Mouse (Mus musculus): ENCODE data around the gene Inpp5a.

Inpp5a gene

DNA sequence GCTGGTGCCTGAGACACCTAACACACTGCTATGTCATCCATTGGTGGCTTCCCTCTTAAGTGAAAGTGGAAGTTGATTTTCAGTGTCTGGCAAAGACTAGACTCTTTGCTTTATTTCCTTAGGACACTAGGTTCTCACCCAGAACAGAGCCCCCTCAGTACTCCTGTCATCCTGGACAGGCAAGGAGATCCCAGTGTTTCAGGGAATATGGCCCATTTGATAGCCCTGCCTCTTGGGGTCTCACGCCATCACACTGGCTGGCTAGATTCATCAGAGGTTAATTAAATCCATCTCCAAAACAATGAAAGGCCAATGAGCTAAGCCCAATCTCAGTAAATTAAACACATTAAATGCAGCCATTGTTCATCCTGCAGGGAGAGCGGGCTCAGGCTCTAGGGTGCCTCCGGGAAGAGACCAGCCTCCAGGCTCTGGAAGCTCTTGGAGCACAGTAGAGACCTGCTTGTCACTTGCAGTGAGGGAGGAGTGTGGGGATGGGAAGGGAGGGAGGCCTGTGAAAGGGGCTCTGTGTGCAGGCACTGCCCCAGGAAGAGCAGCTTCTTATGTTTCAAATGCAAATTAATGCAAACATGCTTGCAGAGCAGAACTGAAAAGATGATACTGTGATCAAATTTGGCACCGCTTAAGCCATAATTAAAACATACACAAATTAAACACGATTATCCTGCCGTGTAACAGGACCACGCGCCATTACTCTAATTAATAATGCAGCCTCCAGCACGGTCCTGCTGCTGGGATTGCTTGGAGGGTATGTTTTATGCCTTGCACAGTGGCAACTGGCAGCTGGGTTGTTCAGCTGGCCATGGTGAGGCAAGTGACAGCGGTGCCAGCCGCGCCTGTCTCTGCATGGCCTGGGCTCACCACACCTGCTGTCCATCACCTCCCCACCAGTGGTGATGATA is 156.1 kb downstream of the Inpp5a start:
- DNase-seq, result no peak

DNA sequence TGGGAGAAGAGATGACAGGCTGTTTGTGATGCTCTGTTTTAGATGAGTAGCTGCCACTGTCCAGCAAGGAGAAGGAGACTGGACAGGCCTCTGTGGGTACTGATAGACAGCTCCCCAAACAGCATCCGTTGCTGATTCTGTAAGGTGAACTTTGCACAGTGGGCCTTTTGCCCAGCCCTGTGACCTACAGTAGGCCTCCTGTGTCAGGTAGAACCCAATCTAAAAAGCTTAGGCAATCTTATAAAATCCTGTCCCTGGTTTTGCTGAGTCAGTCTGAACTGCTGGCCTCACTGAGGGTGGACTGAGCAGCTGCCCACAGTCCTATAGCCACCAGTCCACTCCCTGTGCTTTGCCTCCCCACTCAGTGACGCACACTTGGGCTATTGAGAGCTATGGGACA is 158.4 kb downstream of the Inpp5a start:
- no peak for DNase-seq

DNA sequence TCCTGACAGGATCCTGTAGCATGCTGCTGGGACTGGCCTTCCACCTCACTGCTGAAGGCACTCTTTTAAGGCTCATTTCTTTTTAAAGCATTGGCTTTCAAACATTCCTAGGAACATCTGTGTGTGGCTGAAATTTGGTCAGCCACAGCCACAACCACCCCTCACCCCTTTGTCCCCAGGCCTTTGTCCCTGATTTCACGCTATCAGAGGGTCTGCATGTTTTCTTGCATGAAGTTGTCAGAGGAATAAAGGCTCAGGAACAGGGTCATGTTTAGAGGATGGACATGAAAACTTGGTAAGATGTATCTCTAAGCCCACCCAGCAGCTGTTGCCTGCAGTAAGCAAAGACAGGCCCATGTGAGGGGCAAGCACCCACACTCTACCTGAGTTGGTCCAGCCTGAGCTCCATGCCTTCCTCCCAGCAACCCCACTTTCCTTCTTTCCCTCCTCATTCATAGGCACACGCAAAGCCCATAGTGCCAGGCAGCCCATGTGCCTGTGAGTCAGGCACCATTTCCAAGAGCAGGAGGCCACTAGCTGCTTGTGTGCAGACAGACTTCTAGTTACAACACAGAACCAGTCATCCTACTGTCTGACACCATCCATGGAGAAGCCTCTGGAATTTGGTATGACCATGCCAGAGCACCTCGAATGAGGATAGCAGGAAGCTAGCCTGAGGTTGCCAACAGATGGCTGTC is 161.3 kb downstream of the Inpp5a start:
- DNase-seq, result no peak

DNA sequence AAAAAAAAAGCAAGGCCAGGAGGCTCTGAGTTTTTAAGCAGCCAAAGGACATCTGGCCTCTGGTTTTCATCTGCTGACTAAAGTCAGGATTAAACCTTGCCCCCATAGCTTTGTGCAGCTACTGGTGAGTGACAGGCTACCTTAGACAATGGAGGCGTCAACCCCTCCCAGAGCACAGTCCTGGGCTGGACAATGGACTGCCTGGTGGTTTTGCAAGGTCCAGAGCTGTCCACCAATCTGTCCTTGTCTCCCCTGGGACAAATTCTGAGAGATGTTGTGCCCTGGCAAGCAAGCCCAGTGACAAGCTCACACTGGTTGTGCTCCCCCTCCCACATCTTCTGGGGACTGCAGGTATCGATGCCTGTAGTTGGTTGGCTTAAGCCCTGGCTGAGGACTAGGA is 162.6 kb downstream of the Inpp5a start:
- DNase-seq, result no peak

DNA sequence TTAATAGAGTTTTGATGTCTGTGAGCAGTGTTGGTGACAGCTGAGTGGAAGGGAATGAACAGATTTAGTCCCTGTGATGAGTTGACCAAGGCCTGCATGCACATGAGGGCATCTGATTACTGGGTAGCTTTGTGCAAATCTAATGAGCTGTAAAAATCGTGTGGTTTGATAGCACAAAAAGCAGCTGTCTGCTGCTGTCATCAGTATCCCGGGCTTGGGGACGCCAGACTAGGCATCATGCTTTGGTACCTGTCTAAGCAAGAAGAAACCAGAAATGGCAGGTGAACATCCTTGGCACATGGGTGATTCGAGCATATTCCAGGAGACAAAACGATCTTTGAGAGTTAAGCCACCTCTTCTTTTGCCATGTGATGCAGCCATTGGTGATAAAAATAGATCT is 167.4 kb downstream of the Inpp5a start:
- DNase-seq, result no peak

DNA sequence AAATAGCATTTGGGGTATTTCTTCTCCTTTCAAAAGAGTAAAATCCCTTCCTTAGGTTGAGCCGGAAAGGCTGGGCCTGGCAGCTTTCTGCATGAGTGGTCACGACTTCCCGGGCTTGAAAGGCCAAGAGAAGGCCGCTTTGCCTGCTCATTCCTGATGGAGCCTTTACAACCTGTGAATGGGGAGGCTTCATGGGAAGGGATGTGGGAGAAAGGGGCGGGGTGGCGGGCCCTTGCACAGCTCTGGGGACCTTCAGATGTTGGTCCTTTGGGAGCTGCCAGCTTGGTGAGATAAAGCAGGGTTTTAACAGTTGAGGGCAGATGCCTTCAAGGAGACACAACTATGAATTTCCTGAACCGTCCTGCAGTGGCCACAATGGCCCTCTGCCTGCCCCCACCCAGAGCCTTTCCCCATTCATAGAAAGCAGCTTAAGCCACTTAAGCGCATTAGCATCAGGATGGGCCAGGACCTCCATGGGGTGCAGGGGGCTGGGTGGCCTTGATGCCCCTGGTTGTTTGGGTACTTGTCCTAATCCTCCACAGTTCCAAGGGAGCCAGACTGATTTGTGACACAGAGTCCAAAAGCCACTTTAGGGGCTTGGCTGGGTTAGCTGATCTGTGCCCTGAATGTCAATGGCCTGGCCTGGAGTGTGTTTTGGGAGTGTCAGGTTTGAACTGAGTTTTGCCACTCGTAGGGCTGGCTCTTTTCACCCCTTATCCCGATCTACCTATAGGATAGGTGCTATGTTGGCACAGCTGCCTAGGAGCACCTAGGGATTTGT is 168.0 kb downstream of the Inpp5a start:
- no peak for DNase-seq

DNA sequence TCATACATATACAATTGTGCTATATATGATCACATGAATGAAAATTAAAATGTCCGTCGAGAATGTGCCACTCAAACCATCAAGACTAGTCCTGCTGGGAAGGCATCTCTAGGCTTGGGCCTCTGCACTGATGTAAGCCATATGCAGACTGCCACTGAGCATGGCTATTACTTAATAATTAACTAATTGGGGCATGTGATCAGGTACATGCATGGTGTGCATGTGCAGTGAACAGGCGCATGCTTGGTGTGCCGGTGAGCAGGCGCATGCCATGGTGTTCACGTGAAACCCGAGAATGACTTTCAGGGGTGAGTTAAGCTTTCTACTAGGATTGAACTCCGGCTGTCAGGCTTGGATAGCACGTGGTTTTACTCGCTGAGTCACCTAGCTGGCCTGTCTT is 170.8 kb downstream of the Inpp5a start:
- DNase-seq, result no peak

DNA sequence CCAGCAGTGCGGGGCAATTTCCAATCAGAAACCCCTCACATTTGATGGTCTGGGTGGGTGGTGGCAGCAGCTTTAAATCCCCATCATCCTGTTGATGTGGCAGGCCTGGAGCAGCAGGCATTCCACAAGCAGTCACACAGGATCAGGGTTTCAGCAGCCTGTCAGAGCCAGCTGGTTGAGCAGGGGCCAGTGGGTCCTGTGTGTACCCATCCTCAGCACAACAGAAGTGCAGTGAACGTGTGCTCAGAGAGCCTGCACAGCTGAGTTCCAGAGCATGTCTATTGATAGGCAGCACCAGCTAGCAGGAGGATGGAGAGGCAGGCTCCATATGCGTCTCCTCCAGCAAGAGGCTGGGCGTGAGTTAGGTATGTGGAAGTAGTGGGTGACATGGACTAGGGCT is 174.5 kb downstream of the Inpp5a start:
- no peak for DNase-seq

DNA sequence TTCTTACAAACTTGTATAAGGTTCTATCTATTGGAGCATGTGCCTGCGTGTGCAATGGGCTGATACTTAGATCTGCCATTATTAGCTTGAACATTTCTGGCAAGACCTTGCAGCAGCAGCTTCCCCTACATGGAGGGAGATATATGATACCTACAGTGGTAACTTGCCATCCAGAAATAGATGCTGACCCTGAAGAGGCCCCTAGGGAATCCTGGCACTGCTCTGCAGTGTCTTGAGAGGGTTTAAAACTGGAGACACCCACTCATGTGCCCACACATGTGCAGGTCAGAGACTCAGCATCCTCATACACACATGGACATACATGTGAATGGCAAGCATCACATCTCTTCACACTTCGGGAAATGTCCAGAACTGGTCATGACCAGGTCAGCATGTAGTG is 175.3 kb downstream of the Inpp5a start:
- DNase-seq, result no peak

DNA sequence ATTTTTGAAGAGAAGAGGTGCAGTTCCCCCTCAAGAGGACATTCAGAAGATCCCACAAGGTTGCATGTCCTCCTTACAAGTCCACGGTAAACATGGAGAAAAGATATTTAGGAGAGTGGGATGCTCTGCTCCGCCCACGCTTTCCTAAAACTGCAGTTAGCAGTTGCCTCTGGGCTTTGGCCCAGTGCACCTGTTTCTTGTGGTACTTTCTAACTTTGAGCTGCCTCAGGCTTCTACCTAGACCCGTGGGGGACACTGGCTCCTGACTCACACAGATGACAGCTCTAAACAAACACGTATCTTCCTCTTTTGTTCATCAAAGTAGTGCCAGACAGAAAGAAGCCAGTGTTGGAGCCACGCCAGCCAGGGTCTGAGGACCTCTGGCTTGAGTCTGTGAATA is 177.1 kb downstream of the Inpp5a start:
- DNase-seq, result peak in 1 of 2 experiments; percentile 26

DNA sequence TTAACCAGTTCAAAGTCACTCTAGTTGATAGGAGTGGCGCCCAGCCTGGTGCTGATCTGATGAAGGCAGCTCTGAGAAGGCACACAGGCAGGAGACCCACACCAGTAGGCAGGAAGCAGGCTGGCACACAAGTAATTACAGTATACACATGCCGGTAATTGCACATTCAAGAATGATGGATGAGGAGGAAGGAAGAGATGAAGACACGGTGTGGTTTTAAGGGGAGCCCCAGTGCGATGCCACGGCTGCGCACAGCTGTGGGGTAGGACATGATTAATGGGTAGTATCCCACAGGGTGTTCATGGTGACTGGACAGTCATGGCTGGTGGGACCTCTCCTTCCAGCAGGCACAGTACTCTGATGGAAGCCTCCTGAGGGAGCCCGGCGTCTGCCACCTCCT is 177.6 kb downstream of the Inpp5a start:
- DNase-seq, result no peak

DNA sequence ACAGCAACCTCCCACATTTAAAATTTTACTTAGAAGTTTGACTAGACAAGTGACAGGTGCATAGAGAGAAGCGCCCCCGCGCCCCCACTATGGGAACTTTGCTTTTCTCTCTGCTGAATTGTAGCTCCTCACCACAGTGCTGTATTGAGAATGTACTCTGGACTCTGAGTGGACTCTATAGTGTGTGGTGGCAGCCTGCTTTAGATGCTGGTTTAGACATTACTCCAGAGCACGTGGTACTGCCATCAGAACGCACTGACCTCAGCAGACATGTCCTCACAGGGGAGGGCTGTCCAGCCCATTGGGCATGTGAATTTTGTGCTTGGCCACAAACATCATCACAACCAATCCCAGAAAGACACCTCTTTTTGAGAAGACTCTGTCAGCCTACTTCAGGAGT is 181.9 kb downstream of the Inpp5a start:
- no peak for DNase-seq

DNA sequence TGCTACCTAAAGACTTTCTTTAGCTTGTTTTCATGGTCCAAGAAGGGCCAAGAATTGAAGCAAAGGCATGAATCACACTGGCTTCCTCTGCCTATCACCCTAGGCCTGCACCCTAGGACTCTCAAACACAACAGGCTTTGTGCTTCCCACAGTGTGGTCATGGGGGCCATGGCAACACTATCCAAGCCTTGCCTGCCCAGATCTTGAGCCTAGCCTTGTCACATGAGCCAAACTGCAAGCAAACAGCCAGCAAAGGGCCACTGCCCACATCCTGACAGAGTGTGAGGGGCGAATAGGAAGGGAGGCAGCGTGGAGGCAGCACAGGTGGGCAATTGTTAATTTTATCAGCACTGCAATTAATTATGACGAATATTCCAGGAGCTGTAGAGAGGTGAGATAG is 183.8 kb downstream of the Inpp5a start:
- no peak for DNase-seq

DNA sequence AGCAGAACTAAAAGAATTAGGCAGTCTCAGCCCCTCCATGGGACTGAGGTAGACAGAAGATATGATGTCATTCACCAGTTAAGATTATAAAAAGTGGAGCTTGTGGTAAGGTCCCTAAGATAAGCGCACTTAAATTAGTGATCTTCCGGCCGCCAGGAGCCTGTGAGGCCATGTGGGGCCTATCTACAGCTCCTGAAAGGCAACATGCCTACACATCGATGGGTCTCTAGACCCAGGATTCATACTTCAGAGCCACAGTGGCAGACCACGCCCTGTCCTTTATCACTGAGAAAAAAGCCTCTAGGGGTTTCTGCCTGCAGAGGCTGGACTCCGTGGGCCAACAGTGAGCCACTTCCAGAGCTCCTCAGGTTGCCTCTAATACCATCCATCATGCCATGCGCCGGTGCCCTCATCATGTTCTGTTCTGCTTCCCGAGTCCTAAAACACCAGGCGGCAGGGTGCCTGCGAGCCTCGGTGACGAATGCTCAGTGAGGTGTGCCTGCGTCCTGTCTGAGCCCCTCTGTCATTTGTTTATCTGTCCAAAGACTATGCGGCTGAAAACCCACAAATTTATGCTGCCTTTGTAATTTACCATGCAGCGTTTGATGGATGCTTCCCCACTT is 187.3 kb downstream of the Inpp5a start:
- no peak for DNase-seq

DNA sequence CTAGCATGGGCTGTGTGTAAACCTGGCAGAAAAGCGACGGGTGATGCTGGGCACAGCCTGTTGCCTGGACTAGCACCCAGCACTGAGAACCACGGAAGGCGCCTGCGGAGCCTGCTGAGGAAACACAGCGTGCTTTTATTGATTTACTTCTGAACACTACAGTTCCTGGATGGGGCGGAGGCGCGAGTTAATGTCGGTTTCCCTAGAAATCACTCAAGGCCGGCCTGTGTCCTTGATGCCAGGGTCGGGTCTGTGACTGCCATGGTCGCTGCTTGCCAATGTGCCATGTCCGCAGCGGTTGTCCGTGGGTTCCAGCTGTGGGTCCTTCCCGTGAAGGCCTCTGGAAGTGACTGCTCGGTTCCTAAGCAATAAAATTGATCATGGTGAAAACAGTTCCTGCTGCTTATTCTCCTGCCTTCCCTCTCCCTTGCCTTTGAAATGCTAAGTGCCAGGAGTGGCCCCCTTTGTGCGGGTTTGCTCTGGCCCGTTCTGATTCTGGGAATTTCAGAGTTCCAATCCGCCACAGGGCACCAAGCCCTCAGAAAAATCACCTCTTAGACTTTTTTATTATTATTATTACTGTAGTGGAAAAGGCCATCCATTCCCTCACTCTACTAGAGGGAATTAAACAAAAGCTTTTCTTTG is 190.5 kb downstream of the Inpp5a start:
- DNase-seq, result no peak

DNA sequence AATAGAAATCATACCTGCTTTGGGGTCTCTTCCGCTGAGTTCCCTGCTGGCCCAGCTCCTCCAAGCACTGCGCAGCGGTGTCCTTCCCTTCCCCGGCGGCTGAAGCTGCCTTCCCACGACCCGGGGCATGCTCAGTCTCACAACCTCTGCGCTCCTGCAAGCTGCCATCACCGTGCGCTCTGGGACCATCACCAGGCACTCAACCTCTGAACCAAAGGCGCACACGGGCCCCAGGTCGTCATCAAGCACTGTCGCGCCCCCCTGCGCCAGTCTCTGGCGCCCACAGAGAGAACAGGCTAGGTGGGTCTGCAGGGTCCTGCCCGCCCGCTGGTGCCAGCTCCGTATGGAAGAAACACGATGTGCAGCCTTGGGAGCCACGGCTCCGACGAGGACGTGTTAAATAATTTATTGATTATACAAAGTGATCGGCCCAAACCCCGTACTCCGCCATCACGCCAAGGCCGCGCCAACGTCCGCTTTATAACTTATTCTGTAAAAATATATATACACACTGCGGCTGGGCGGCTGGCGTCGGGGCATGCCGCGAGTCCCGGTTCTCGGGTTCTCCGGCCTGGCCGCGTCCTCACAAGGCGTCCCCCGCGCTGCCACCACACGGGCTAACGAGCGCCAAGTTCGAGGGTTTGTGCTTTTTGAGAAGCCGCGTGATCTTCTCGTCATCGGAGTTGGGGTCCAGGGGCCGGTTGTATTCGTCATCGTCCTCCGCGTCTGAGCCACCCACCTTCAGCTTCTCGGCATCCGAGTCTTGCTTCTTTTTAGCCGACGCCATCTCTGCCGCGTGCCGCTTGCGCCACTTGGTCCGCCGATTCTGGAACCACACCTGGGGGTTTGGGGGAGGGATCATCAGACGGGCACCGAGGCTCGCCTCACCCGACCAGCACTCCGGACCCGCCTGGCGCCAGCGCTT is 192.2 kb downstream of the Inpp5a start:
- DNase-seq, result peak; percentile 36 to 45

DNA sequence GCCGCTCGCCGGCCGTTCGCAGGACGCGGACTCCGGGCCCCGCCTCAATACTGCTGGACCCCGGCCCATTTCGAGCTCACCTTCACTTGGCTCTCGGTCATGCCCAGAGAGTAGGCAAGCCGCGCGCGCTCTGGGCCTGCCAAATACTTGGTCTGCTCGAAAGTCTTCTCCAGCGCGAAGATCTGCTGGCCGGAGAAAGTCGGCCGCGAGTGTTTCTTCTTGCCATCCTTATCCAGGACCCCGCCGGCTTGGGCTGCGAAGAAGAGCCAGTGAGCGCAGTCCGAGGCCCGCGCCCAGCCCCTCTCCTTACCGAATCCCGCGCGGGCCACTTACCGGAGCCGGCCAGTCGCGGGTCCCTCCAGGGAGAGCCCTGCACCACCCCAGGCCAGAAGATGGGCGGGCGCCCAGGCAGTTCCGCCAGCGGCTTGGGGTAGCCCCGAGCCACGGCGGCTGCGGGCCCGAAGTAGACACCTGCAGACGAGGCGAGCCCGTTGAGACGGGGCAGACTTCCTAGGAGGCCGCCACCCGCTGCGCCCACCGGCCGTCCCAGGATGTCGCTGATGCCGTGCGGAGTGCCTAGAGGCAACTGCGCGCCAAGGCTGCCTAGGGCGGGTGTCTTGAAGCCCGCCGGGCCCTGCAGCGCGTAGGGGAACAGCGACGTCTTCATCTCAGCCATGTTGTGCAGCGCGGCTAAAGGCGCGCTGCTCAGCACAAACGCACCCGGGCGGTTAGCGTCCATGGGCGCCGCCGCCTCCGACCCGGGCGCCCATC is 193.1 kb downstream of the Inpp5a start:
- peak; percentile 26 to 49 for DNase-seq

DNA sequence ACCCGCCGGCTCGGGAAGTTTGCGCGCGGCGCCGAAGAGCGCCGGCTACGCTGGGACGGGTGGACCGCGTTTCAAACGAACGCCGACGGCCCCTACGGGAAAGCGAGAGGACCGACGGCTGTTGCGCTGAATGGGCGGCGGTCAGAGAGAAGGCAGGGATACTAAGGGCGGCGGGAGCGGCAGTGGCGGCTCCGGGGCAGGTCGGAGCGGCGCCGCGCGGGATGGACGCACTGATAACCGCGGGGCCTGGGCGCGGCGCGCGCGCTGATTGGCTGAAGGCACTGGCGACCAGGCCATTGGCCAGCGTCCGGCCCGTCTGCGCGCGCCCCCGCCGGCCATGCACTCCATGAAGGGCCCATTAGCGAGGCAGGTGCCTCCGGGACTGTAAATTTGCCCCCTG is 193.7 kb downstream of the Inpp5a start, which contains the start of gene Nkx6-2:
Gene Nkx6-2, minus strand, starts transcription at position 203 of the 400 bp plus-strand sequence.
- DNase-seq, result peak; percentile 63 to 68

DNA sequence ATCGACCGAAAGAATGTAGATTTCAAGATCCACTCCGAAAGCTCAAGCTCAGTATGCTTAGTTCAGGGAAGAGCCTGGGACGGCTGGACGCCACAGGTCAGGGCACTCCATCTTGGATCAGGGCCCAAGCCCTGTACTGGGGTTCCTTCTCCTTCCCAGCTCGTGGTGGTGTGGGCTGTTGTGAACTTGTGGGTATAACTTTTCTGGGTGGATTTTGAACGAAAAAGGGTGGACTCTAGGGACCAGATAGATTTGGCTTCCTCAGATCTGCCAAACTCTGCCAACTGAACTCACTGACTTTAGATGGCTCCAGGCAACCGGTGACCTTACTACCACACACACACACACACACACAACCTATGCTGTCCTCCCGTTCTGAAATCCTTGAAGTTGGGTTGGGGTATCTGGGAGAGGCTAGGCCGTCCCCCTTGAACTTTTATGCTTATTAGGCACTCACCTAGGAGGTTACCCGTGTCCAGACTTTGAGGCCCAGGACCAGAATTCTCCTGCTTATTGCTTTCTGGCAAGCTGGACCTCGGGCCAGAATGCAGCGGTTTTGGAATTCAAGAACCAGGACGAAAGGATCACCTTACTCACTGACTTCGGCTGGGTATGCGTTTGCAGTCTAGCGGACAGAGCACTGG is 194.3 kb downstream of the Inpp5a start:
- DNase-seq, result peak in 1 of 2 experiments; percentile 17

Measured in cerebellum, postnatal 14 days (tissue).